Mouse (Mus musculus) kidney, adult 9 months (tissue): ENCODE measurements at regions not wholly inside any gene's neighbourhood (a gene's known extent, or its start where the extent isn't known, plus 50 kb on each side); places are given as distances from the start of the nearest gene placed in this dataset.
"Not testable (repeated sequence)": the region's sequence is repeated elsewhere in the genome, so short reads cannot be mapped to it uniquely, and the experiment has no call there.

ENCODE experiments used
- DNase-seq: peaks from one replicate; pipeline ENCODE4 v3.0.0; 2022

DNA sequence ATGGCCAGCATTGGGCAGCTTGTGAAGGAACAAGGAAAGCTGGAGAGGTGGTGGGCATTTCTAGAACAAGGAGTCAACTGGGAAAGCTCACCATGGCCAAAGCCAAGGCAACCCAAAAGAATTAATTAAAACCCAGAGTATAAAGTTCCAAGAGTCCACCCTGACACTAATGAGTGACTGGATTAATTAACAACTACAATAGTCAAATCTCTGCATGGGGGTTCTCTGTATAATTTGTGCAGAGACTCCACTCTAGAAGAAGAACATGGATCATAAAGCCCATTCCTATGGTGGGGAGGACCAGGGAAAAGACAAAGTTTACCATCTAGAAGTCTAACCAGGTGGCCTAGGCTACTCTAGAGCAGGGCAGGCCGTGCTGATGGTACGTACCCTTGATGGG lies 129.3 kb upstream of the Klf3 start:
- peak; percentile 75 for DNase-seq

DNA sequence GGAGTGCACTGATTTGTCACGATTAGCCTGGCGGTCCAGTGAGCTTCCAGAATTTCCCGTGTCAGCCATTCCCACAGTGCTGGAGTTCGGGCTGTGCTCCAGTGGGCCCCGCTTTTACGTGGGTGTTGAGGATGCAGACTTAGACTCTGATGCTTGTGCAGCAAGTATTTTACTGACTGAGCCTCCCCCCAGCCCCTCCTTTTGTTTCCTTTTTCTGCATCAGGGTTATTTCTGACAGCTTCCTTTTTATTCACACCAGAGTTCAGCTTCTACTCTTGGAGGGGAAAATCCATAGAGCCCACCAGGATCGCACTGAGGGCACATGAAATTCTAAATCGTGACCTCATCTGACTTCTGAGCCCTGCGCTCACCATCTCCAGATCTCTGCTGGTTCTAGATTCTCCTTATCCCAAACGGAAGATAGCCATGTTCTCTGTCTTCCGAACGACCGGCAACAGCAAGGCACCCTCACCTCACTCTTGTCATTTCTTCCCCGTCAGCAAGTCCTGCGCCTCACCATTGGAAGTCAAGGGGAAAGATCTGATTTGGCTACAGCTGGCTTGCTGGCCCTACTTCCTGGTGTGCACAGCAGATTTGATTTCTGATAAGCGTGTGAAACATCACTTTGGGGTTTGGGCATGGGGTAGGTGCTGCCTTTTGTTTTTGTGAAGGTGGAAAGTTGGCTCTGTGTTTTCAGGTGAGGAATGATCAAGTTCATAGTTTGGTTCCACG lies 126.8 kb upstream of the Klf3 start:
- no peak for DNase-seq

DNA sequence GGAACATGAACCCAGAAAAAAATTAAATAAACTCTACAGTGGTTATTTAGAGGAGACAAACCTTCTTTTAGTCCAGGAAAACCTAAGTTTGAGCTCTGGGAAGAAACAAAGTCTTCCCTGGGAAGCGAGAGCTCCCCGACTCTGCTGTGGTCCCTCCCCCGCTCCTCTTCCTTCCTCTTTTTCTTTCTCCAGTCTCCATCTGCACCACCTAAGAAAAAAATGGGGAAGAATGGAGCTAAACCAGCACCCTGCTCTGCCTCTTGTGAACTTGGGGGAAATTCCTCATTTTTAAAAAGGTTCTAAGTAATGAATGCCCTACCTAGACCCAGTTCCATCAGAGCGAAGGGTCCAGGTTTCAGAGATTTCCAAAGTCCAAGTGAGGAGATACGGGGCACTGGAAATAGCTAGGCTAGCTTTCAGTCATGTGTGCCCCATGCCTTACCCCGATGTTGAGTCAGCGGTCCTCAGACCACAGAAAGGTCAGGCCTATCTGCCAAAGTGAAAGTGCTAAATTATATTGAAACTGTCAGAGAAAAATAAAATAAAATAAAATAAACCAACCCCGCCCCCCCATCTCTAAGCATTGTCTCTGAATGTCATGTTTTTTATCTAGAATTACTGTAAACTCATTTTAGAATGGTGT lies 126.1 kb upstream of the Klf3 start:
- DNase-seq: peak; percentile 53

DNA sequence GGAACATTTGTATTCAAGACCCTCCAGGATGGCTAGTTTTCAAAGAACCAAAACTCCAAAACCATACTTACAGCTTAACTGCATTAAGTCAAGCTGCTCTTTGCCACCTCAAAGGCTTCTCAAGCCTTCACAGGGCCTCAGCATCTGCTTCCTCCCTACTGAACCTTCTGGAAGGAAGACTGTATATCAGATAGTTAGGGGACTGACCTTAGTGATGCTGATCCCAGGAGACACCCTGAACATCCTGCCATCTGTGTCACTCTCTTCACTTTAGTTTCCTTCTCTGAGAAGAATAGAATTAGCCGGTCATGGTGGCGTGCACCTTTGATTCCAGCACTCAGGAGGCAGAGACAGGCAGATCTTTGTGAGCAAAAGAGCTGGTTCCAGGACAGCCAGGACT lies 124.5 kb upstream of the Klf3 start:
- DNase-seq: no peak

DNA sequence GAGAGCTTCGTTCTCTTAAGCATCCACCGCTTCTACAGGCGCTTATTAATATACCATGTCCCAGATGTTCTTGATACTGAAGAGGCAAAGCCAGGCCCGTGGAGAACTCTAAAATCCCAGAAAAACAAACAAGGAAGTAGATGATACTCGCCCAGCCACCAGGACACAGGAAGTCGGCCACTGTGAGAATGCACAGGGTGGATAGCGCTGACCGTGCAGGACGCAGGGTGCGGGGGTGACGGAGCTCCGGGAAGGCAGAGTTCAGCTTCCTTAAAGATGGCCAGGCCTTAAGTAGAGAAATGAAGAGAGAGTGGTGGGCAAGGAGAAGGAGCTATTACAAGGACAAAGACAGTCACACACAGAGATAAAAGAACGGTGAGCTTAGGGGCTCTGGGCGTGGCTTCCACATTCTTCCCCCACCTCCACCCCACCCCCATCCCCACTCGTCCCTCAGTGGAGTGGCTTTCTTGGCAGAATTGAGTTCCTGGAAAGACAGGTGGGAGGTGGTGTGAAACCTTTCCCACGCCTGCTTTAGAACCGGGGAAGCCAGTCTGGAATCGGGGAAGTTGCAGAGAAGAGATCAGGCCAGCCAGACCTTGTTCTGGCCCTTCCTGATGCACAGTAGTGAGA lies 123.1 kb upstream of the Klf3 start:
- DNase-seq: peak; percentile 26

- no peak for DNase-seq
These were observed 122.0 kb upstream of the Klf3 start for GRCm38 (mm10) chr5:64681161-64681560.

- DNase-seq: peak; percentile 51
These were observed 120.8 kb upstream of the Klf3 start for GRCm38 (mm10) chr5:64682326-64682845.

- DNase-seq: no peak
These were observed 119.8 kb upstream of the Klf3 start for GRCm38 (mm10) chr5:64683419-64683818.

DNA sequence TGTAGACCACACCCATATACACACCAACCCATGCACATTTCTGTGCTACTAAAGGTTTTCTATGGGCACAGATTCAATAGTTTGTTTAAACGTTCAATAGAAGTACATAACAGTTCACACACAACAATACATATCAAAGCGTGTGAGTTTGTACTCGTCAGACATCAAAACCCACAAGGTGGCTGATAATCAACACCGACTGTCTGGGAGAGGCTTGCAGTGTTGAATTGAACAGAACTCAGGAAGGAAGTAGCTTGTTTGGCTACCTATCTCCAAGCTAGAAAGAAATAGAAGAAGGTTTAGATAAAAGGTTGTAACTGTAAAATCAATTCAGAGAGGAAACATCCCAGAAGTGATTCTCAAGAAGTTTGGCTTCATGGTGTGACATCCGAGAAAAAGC lies 118.9 kb upstream of the Klf3 start:
- no peak for DNase-seq

DNA sequence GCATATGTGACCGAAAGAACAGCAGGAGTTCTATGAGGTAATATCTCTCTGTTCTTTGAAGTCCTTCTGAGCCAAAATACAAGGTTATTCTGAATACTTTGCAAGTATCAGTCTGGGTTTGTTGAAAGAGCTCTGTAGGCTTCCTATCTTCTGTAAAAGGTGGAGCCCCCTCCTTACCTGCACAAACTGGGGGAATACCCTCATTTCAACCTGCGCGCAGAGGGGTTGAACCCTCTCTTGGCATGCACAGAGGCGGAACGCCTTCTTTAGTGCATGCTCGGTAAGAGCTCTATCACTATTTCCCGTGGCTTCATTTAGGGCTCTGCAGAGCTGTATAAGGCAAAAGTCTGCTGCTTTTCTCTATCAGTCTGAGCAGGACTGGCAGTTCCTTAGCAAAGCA lies 113.0 kb upstream of the Klf3 start:
- DNase-seq: no peak

- DNase-seq: no peak
These were observed 111.6 kb upstream of the Klf3 start for GRCm38 (mm10) chr5:64691406-64692100.

DNA sequence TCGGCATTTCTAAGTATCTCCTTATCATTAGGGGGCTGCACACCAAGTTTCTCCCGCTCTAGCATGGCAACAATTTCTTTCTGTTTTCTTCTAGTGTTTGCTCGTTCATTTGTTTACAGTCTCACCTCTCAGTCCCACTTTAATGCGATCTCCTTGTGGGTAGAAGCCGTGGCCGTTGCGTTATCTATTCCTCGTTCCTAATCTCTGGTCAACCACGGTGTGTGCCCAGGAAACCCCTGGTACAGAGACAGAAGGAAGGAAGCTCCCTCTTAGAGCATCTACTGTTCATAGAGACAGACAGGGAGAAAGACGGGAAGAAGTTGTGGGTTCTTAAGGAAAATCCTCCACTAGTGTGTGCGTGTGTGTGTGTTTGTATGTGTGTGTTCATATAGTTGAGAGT lies 110.9 kb upstream of the Klf3 start:
- DNase-seq: no peak

DNA sequence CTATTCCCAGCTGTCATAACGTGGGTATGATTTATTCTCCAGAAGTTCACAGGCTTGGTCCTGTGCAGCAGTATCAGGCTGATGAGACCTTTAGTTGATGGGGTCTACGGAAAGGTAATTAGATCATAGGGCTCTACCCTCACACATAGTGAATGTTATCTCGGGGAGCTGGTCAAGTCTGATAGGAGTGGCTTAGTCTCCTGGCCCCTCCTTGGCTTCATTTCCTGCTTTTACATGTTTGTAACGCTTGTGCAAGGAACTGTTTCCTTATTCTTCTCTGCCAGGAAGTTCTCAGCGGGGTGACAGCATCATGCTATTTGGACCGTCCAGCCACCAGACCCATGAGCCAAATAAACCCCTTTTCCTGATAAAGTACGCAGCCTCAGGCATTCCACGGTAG lies 109.6 kb upstream of the Klf3 start:
- no peak for DNase-seq

DNA sequence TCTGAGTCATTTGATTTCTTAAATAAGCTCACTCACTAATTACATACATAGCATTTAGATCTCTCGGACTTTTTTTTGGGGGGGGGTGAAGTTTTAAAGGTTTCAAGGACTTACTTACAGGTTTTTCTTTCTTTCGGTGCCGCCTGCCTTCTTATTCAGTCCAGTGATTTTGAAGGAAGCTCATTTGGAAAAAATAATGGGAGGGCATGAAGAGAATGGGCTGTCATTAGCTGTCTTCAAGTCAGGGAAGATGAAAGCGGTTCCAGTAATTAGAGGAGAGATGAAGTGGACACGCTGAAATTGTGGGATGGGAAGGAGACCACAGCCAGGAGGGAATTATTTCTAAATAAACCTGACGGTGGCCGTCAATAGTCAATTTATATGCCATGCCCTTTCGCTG lies 108.6 kb upstream of the Klf3 start:
- no peak for DNase-seq

DNA sequence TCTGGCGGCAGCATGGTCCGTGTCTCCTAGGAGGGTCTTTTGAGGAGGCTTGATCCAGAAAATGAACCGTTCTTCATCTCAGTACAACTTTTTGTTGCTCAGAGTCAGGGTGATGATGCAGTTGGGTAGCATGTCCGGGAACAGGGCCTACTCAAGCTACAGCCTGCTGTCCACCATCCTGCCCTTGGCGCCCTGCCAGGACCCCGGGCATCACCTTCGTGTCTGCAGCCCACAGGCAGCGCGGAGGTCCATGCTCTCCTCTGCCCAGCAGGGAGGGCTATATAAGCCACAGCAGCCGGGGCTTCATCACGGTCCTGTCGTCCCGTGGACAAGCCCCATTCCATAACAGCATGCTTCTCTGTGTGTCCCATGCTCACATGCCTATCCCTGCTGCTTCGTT lies 107.1 kb upstream of the Klf3 start:
- no peak for DNase-seq

GRCm38 (mm10) chr5:64697466-64697865 lies 105.7 kb upstream of the Klf3 start:
- DNase-seq: peak; percentile 80

DNA sequence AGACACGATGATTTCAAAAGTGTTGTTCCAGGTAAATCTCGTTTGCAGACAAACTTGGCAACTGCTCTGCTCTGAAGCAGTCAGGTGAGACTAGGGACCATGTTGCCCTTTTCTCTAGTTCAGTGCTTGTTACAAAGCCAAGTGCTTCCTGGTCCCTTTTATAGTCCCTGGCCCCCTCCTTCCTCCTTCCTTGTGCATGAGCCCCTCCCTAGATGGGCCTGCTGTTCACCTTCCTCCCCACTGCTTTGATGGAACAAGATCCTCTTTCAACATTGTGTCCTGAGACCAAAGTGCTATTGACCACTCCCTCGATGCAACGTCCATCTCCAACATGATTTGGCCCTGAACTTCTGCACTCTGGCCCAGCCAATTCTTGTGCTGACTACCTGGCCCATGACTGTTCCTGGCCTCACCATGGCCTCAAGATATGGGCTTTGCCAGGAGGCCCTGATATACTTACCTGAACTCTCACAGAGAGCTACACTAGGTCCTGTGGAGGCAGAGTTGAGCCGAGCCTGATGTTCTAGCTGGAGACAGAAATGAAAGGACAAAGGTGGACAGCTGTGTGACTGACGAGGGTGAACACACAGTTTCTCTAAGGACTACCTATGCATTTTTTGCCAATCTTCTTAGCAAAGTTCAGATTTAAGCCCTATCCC lies 104.6 kb upstream of the Klf3 start:
- DNase-seq: no peak

- DNase-seq: no peak
These were observed 103.2 kb upstream of the Klf3 start for GRCm38 (mm10) chr5:64700030-64700429.

- no peak for DNase-seq
These were observed 101.9 kb upstream of the Klf3 start for GRCm38 (mm10) chr5:64701219-64701779.

GRCm38 (mm10) chr5:64701780-64702231 lies 101.4 kb upstream of the Klf3 start:
- peak; percentile 46 for DNase-seq

DNA sequence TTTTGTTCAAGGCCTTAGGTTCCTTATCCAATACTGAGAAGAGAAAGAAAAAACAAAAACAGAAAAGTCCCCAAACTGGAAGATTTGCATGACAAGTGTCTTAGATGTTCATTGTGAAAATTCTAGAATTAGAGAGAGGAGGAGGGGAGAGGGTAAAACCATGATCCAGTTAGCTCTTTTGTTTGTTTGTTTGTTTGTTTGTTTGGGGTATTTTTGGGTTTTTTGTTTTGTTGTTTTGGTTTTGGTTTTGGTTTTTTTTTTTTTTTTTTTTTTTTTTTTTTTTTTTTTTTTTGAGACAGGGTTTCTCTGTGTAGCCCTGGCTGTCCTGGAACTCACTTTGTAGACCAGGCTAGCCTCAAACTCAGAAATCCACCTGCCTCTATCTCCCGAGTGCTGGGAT lies 100.8 kb upstream of the Klf3 start:
- DNase-seq: not testable (repeated sequence)

DNA sequence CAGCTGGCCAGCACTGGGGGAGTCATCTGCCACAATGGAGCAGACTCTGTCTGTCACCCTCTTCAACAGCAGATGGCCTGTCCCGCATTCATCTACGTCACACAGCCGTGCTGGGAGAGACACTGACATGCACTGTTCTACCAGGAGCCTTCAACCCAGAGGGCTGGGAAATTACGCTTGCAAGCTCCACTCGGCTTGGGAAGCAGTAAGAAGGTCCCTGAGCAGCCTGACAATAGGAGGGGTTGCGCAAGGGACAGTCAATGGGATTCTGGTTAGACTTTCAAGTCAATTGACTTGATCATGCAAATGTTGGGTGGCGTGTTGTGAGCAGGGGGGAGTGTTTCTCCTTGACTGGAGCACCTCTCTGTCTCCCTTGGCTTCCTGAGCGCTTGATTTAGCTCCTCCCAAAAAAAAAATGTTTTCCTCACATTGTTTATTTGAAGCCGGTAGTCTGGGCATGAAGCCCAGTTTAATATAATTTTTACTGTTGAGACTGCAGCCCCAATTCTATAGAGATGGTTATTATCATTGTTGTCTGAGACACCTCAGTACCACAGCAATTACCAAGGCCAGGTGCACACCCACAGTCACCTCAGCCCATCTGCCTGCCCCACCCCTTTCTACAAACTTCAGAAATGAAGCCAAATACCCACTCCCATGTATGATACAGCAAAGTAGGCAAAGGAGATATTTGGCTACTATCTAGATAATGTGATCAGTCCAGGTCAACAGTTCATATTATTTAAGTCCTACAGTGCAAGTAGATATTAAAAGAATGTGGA lies 99.9 kb upstream of the Klf3 start:
- peak; percentile 65 for DNase-seq
